16 mouse cellular contexts compared by ENCODE assay signal in the genomic region with DNA sequence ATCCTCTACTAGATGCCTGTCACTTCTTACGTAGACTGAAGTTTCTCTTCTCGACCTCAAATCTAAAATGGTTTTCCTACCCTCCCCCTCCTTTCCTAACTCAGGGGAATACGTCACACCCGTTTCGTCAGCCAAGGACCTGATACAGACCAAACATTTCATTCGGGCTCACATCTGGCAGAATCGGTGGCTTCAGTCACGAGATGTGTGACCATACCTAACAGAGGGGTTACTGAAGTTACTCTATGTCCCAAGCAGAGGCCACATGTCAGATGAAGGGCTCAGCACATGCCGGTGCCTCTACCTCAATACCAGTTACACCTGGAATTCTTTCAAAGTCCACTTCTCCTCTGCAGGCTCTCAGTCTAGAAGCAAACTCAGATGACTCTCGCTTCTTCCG.
"Had no signal": no experiment of that assay in that cellular context is flagged by ENCODE, and none has a peak within 500 bp of the region (broad histone marks: within the 10 kb centered on the region; RNA-seq: fewer than 3 reads in every experiment).

No protein-coding gene starts in this region.

- H3K9me3 ChIP-seq: kidney, embryonic 15.5 days; midbrain, embryonic 15.5 days; neural tube, embryonic 12.5 days had no signal

- H3K27me3 ChIP-seq: kidney, embryonic 15.5 days; liver, embryonic 13.5 days; megakaryocyte, embryonic 14.5 days; midbrain, embryonic 15.5 days; neural tube, embryonic 12.5 days had no signal

- H3K4me2 ChIP-seq: kidney, embryonic 15.5 days; liver, embryonic 13.5 days; midbrain, embryonic 11.5 days; midbrain, embryonic 15.5 days; neural tube, embryonic 12.5 days had no signal

- DNase-seq: kidney, postnatal 14 days; left cerebral cortex, postnatal 4 days; liver; liver, embryonic 13.5 days; liver, postnatal 0 days; retina, postnatal 1 day; right cerebral cortex, postnatal 4 days; spleen, adult 18-20 months; thymus, adult 18-20 months; thymus, postnatal 14 days had no signal

- H3K4me1 ChIP-seq: kidney, embryonic 15.5 days; liver, embryonic 13.5 days; megakaryocyte, embryonic 14.5 days; neural tube, embryonic 12.5 days had no signal

- H3K27ac ChIP-seq: kidney, embryonic 15.5 days; liver, embryonic 13.5 days; macrophage; midbrain, embryonic 15.5 days; neural tube, embryonic 12.5 days had no signal

- H3K36me3 ChIP-seq: kidney, embryonic 15.5 days; liver, embryonic 13.5 days; midbrain, embryonic 15.5 days; neural tube, embryonic 12.5 days had no signal

- H3K9ac ChIP-seq: kidney, embryonic 15.5 days; liver, embryonic 13.5 days; liver, postnatal 0 days; midbrain, embryonic 15.5 days; neural tube, embryonic 12.5 days had no signal

- ATAC-seq: liver, postnatal 0 days; midbrain, embryonic 15.5 days had no signal

- H3K4me3 ChIP-seq: kidney, embryonic 15.5 days; liver, embryonic 13.5 days; megakaryocyte, embryonic 14.5 days; midbrain, embryonic 15.5 days; neural tube, embryonic 12.5 days had no signal
